Mouse (Mus musculus) A20 (cell line): Measurements from ENCODE around the gene Lce1j.
"Not testable (repeated sequence)": the region's sequence is repeated elsewhere in the genome, so short reads cannot be mapped to it uniquely, and the experiment has no call there.

Experiments
- DNase-seq: peaks from one replicate; pipeline ENCODE4 v3.0.0-alpha.2; 2011; ENCODE audit warnings: low read depth, low spot score

The Lce1j gene

GRCm38 (mm10) chr3:92790414-92790813, at the start of gene Lce1j:
Gene Lce1j (minus strand): TSS chr3:92790514.
- no peak for DNase-seq

- no peak for DNase-seq
These were observed 36.8 kb upstream of the Lce1j start, which contains the start of gene Kprp for GRCm38 (mm10) chr3:92827108-92827507. Gene Kprp (minus strand): TSS chr3:92827247.

GRCm38 (mm10) chr3:92825808-92826207, 35.5 kb upstream of the Lce1j start:
- DNase-seq, result no peak

- not testable (repeated sequence) for DNase-seq
These were observed 25.7 kb upstream of the Lce1j start for GRCm38 (mm10) chr3:92816036-92816435.

- no peak for DNase-seq
These were observed 25.3 kb upstream of the Lce1j start for GRCm38 (mm10) chr3:92815581-92815980.

- no peak for DNase-seq
These were observed 17.5 kb upstream of the Lce1j start, which contains the start of gene Lce1k for GRCm38 (mm10) chr3:92807791-92808190. Gene Lce1k (minus strand): TSS chr3:92807891.

GRCm38 (mm10) chr3:92778799-92779198, 11.5 kb downstream of the Lce1j start, which contains the start of gene Lce1i:
Gene Lce1i (minus strand): TSS chr3:92778899.
- DNase-seq, result no peak

- no peak for DNase-seq
These were observed 18.7 kb downstream of the Lce1j start for GRCm38 (mm10) chr3:92771573-92771972.

GRCm38 (mm10) chr3:92764965-92765364, 25.3 kb downstream of the Lce1j start, which contains the start of gene Lce1h:
Gene Lce1h (minus strand): TSS chr3:92765065.
- no peak for DNase-seq

GRCm38 (mm10) chr3:92753197-92753596, 37.1 kb downstream of the Lce1j start:
- DNase-seq, result no peak

GRCm38 (mm10) chr3:92752238-92752637, 38.1 kb downstream of the Lce1j start, which contains the start of gene Lce1g:
Gene Lce1g (minus strand): TSS chr3:92752338.
- no peak for DNase-seq

GRCm38 (mm10) chr3:92738996-92739395, 51.3 kb downstream of the Lce1j start, which contains the start of gene Gm38119:
Gene Gm38119 (minus strand): TSS chr3:92739096.
- no peak for DNase-seq
